Mouse (Mus musculus) midbrain, postnatal 0 days (tissue): ENCODE measurements around the gene G530012D18Rik. TPM values are rescaled to one million over a fixed set of nuclear protein-coding genes. Genes with fewer than 3 reads are reported as not detected.
"Not testable (repeated sequence)": the region's sequence is repeated elsewhere in the genome, so short reads cannot be mapped to it uniquely, and the experiment has no call there.

Experiments used
- ATAC-seq: fragments of 200-750 bp; cut with Nextera tagmentation; 2 replicates; pipeline ENCODE4 v1.8.0; 2017; ENCODE audit warnings: moderate number of reproducible peaks, mild to moderate bottlenecking, moderate TSS enrichment, moderate library complexity; ENCODE audit not compliant: low FRiP score
- DNase-seq: peaks from one replicate; pipeline ENCODE4 v3.0.0-alpha.2; 2015; ENCODE audit warnings: low spot score
- H3K27ac ChIP-seq: fragments of 300-500 bp; sonication (generic); 2 replicates; pipeline ENCODE4 v1.5.1; 2014; ENCODE audit warnings: low read depth, mild to moderate bottlenecking, low read length, mixed read lengths
- H3K27me3 ChIP-seq: fragments of 300-500 bp; sonication (generic); 2 replicates; pipeline ENCODE4 v1.6.1; 2014; ENCODE audit warnings: low read length, control low read depth, mixed read lengths; ENCODE audit not compliant: insufficient read depth
- H3K36me3 ChIP-seq: fragments of 300-500 bp; sonication (generic); 2 replicates; pipeline ENCODE4 v1.6.1; 2014; ENCODE audit warnings: low read length, control low read depth, mixed read lengths; ENCODE audit not compliant: insufficient read depth
- H3K4me1 ChIP-seq: fragments of 300-500 bp; sonication (generic); 2 replicates; pipeline ENCODE4 v1.6.1; 2014; ENCODE audit warnings: mild to moderate bottlenecking, control low read depth, antibody characterized with exemption, low read length, mixed read lengths; ENCODE audit not compliant: insufficient read depth
- H3K4me2 ChIP-seq: fragments of 300-500 bp; sonication (generic); 2 replicates; pipeline ENCODE4 v1.6.1; 2014; ENCODE audit warnings: low read depth, mild to moderate bottlenecking, low read length, mixed read lengths; ENCODE audit not compliant: poor library complexity, severe bottlenecking
- H3K4me3 ChIP-seq: fragments of 300-500 bp; sonication (generic); 2 replicates; pipeline ENCODE4 v1.5.1; 2014; ENCODE audit warnings: low read depth, mild to moderate bottlenecking, low read length, moderate library complexity
- H3K9ac ChIP-seq: fragments of 300-500 bp; sonication (generic); replicated peaks from 2 replicates; pipeline ENCODE4 v1.6.1; 2014; ENCODE audit warnings: mild to moderate bottlenecking, low read length, moderate library complexity, mixed read lengths; ENCODE audit not compliant: poor library complexity, severe bottlenecking
- H3K9me3 ChIP-seq: fragments of 300-500 bp; sonication (generic); 2 replicates; pipeline ENCODE4 v1.6.1; 2016; ENCODE audit warnings: low read length, control low read depth
- WGBS: fragments of 180-500 bp; shearing (Covaris S2); extraction: QIAGEN DNeasy Blood & Tissue Kit; methylation state at CpG from one replicate; pipeline ENCODE4 v1.1.7; 2014; 5-methylcytosine and 5-hydroxymethylcytosine counted together
- polyA plus RNA-seq: library from polyadenylated mRNA; unstranded; fragments of >200 nt; fragmentation: Nextera tagmentation; extraction: Ambion mirVana; gene quantifications from 2 replicates; pipeline ENCODE4 v1.2.1, GENCODE M21; 2015
- total RNA-seq: library from RNA; depleted of rRNA; stranded (reverse); fragments of >200 nt; gene quantifications from 2 replicates; pipeline ENCODE4 v1.2.3, GENCODE M21; 2014

G530012D18Rik gene
- total and polyA plus RNA-seq, 2 experiments from 2014 or later, result not detected

- not testable (repeated sequence) for H3K27ac ChIP-seq, H3K27me3 ChIP-seq, H3K36me3 ChIP-seq, H3K4me3 ChIP-seq, H3K4me1 ChIP-seq, DNase-seq, H3K9me3 ChIP-seq, H3K9ac ChIP-seq, ATAC-seq, H3K4me2 ChIP-seq
- 57% methylated on average over 4 of the region's 4 CpGs for WGBS
These were observed 25.3 kb downstream of the G530012D18Rik start for GRCm38 (mm10) chr1:85600794-85601193.

- ATAC-seq, H3K9me3 ChIP-seq, H3K36me3 ChIP-seq, H3K4me1 ChIP-seq, H3K27ac ChIP-seq, H3K9ac ChIP-seq, H3K27me3 ChIP-seq, DNase-seq, H3K4me3 ChIP-seq, H3K4me2 ChIP-seq: not testable (repeated sequence)
- WGBS, result no CpG with 5 or more reads among the region's 1 CpGs
These were observed 28.9 kb downstream of the G530012D18Rik start for GRCm38 (mm10) chr1:85604341-85604740.

DNA sequence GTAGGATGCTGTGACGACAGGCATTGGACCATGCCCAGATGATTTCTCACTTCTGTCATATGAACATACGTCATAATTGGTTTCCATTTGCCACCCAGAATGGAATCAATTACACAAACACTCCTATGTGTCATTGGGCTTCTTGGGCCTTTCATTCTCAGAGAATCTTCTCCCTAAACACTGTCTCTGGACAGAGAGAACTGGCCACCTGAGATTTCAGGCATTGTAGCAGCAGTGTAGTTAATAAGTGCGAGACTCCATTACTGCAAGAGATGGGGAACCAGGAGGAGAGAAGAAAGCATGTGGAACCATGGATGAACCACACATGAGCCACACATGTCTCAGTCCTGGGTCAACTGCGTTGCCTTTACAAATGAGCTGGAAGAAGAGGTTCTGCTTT lies 32.9 kb downstream of the G530012D18Rik start:
- 84% methylated on average over 3 of the region's 4 CpGs for WGBS
- H3K4me2 ChIP-seq, H3K27ac ChIP-seq, H3K9ac ChIP-seq, ATAC-seq, H3K36me3 ChIP-seq, H3K9me3 ChIP-seq, H3K4me1 ChIP-seq, H3K27me3 ChIP-seq, H3K4me3 ChIP-seq, DNase-seq: not testable (repeated sequence)

GRCm38 (mm10) chr1:85610581-85610980 lies 35.1 kb downstream of the G530012D18Rik start:
- ATAC-seq, H3K9me3 ChIP-seq, H3K4me3 ChIP-seq, H3K27ac ChIP-seq, DNase-seq, H3K27me3 ChIP-seq, H3K4me2 ChIP-seq, H3K4me1 ChIP-seq, H3K9ac ChIP-seq, H3K36me3 ChIP-seq: not testable (repeated sequence)
- WGBS, result no CpG with 5 or more reads among the region's 4 CpGs

GRCm38 (mm10) chr1:85615096-85615495 lies 39.6 kb downstream of the G530012D18Rik start:
- not testable (repeated sequence) for ATAC-seq, H3K27ac ChIP-seq, H3K4me3 ChIP-seq, H3K27me3 ChIP-seq, H3K36me3 ChIP-seq, H3K4me1 ChIP-seq, H3K9ac ChIP-seq, H3K9me3 ChIP-seq, DNase-seq, H3K4me2 ChIP-seq
- 92% methylated on average over 3 of the region's 3 CpGs for WGBS

- not testable (repeated sequence) for H3K36me3 ChIP-seq, DNase-seq, H3K27me3 ChIP-seq, H3K27ac ChIP-seq, H3K4me1 ChIP-seq, H3K4me3 ChIP-seq, H3K9me3 ChIP-seq, H3K4me2 ChIP-seq, H3K9ac ChIP-seq, ATAC-seq
- 56% methylated on average over 3 of the region's 3 CpGs for WGBS
These were observed 40.3 kb downstream of the G530012D18Rik start for GRCm38 (mm10) chr1:85615819-85616218.

GRCm38 (mm10) chr1:85617161-85617560 lies 41.7 kb downstream of the G530012D18Rik start:
- not testable (repeated sequence) for DNase-seq, H3K4me3 ChIP-seq, H3K9me3 ChIP-seq, H3K27me3 ChIP-seq, H3K4me1 ChIP-seq, ATAC-seq, H3K9ac ChIP-seq, H3K4me2 ChIP-seq, H3K27ac ChIP-seq, H3K36me3 ChIP-seq
- WGBS, result 67% methylated on average over 4 of the region's 5 CpGs

DNA sequence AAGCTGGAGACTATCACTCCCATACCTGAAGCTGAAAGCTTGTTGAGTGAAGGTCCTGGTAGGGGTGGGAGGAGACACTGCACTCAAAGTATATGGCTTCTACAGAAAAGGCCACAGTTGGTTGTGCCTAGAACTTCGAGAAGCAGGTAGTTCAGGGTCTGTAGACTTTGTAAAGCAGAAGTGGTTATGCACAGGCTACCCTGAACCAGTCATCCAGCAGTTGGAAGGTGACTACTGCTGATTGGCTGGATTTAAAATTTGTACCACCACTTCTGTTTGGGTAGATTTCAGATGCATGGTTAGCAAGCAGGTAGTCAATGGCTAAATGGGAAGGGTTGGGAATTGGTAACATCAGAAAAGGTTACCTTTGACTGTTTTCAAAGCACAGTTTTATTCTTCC lies 43.2 kb downstream of the G530012D18Rik start:
- H3K36me3 ChIP-seq, H3K4me1 ChIP-seq, H3K4me3 ChIP-seq, H3K27ac ChIP-seq, DNase-seq, ATAC-seq, H3K9me3 ChIP-seq, H3K4me2 ChIP-seq, H3K9ac ChIP-seq, H3K27me3 ChIP-seq: not testable (repeated sequence)
- 75% methylated on average over 1 of the region's 1 CpGs for WGBS
